Mouse (Mus musculus) brain, embryonic 14.5 days (tissue): ENCODE results near the gene Cnga2. TPM values are rescaled to one million over a fixed set of nuclear protein-coding genes. Genes with fewer than 3 reads are reported as not detected.
"Not testable (repeated sequence)": the region's sequence is repeated elsewhere in the genome, so short reads cannot be mapped to it uniquely, and the experiment has no call there.

ENCODE experiments used
- DNase-seq: peaks from one replicate; pipeline ENCODE4 v3.0.0-alpha.2; 2011; ENCODE audit warnings: low read depth
- CTCF ChIP-seq: fragments of 200-500 bp; IDR thresholded peaks from 2 replicates; pipeline ENCODE4 v1.5.1; 2012; ENCODE audit warnings: inconsistent platforms, mild to moderate bottlenecking, moderate library complexity, borderline replicate concordance; ENCODE audit not compliant: insufficient read depth, insufficient read length; ENCODE audit errors: extremely low read depth
- POLR2A ChIP-seq: fragments of 200-500 bp; IDR thresholded peaks from 2 replicates; pipeline ENCODE4 v1.6.1; 2012; ENCODE audit warnings: mild to moderate bottlenecking, inconsistent platforms, borderline replicate concordance; ENCODE audit not compliant: poor library complexity, insufficient read depth, insufficient read length, severe bottlenecking; ENCODE audit errors: extremely low read depth
- polyA plus RNA-seq: library from polyadenylated mRNA; depleted of rRNA; stranded (reverse); fragments of >200 nt; gene quantifications from 2 replicates; pipeline ENCODE4 v1.2.3, GENCODE M21; 2012; rRNA removed

The Cnga2 gene
- 0.19 and 0.33 TPM in 2 replicates for polyA plus RNA-seq

DNA sequence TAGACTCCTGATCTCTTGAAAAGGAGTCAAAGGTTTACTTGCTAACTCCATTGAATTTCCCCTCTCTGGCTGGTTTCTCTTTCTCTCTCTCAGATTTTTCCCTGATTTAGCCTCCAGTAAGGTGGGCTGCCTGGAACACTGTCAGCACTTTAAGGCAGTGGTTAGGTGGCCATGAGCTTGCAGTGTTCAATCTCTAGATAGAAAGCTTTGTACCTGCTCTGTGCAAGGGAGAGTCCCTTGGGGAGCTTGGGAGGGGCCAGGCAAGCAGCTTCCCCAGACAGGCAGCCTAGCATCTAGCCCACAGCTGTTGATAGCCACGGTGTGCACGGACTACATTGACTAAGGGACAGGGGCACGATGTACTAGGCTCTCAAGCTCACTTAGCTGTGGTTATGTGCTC, at the start of gene Cnga2:
Cnga2 (plus strand) TSS at position 301 of the 400 bp plus-strand sequence.
- TF ChIP-seq CTCF: no peak
- TF ChIP-seq POLR2A: no peak
- no peak for DNase-seq

- DNase-seq: peak; percentile 45
- TF ChIP-seq CTCF (peak; percentile 62; the same call in 1 of the 2 replicates), POLR2A (no peak)
These were observed 45.0 kb upstream of the Cnga2 start for GRCm38 (mm10) chrX:71946631-71947030.

- no peak for DNase-seq
- TF ChIP-seq CTCF: no peak
- TF ChIP-seq POLR2A: no peak
These were observed 33.3 kb upstream of the Cnga2 start for GRCm38 (mm10) chrX:71958366-71958765.

DNA sequence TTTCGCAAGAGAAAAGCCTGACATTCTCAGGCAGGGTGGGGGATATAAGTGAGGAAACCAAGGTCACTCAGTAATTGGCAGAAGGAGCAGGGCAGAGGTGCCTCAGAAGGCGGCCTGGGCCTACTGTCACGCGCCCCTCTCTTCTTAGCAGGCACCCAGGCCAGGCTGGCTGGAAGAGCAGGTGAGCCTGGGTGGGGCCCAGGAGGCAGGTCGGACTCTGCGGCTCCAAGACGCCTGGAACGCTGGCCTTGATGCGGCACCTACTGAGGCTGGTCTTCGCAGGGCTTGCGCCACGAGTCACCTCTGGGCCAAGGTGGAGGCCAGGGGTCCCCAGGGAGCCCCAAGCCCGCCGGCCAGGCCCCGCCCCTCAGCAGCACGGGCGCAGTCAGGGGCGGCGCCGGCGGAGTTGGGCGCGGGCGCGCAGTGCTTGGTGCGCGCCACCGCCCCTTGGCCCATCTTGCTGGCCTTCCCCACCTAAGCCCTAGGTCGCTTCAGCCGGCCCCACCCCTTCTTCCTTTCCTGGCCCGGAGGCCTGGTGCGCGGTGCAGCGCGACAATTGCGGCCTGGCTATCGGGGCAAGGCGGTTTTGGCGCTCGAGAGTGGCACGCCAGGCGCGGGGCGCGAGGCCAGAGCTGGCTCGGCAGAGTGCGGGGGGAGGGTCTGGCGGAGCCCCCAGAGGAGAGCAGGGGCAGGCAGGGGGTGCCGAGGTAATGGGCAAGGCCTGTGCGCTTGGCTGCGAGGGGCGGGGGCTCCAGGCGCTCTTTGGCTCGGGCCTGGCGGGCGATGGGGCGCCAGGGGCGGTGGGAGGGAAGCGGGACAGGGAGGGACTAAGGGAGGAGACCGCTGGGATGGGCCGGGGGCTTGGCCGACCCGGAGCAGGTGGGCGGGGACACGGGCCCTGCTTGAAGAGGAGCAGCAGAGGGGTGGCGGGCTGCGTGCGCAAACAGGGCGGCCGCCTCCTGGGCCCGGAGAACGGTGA, 29.3 kb upstream of the Cnga2 start, which contains the start of gene Prrg3:
Prrg3 (plus strand) TSS at position 552 of the 979 bp plus-strand sequence.
- DNase-seq: peak; percentile 85
- TF ChIP-seq POLR2A (no peak), CTCF (no peak)

DNA sequence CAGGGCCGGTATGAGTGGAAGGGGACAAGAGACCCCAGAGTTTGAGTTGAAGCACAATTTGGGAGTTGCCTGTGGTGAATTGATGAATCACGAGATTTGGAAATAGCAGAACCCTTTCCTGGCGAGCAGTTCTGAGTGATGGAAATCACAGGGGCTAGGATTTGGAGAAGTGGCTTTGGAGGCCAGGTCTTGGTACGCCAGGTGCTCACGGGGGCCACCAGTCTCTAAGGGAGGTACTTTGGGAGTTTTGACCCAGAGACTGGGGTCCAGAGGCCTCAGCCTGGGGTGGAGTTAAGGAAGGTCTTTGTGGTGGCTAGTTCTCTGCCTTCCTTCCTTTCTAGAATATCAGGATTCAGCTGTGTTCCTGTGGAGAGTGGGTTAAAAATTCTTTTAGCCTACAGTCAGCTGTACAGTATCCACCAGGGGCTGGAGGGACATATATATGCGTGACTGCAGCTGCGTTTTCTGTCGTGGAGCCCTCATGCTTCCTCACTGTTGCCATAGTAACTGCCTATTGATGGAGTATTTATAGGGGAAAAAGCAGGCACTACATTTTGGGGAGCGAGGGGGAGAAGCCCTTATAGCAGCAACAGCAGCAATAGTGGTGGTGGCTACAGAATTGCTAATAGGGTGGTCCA, 28.3 kb upstream of the Cnga2 start:
- no peak for TF ChIP-seq CTCF
- no peak for TF ChIP-seq POLR2A
- peak; percentile 43 for DNase-seq

- TF ChIP-seq CTCF: no peak
These were observed 23.4 kb upstream of the Cnga2 start for GRCm38 (mm10) chrX:71968216-71968615.

GRCm38 (mm10) chrX:71968816-71969215, 22.8 kb upstream of the Cnga2 start:
- TF ChIP-seq CTCF: no peak
- no peak for TF ChIP-seq POLR2A
- DNase-seq: no peak

More at GRCm38 (mm10) chrX:71968216-71968615, 23.4 kb upstream of the Cnga2 start:
- DNase-seq: no peak

- DNase-seq: peak; percentile 27
- TF ChIP-seq CTCF (no peak), POLR2A (no peak)
These were observed 20.3 kb upstream of the Cnga2 start for GRCm38 (mm10) chrX:71971325-71971724.

- no peak for DNase-seq
- TF ChIP-seq POLR2A (no peak), CTCF (no peak)
These were observed 19.0 kb upstream of the Cnga2 start, which contains the start of gene Fate1 for GRCm38 (mm10) chrX:71972686-71973085. TSS of gene Fate1 (plus strand) at chrX:71972986.

- not testable (repeated sequence) for DNase-seq
These were observed 14.0 kb upstream of the Cnga2 start for GRCm38 (mm10) chrX:71977681-71978080.

GRCm38 (mm10) chrX:71980443-71980842, 11.2 kb upstream of the Cnga2 start:
- TF ChIP-seq POLR2A: no peak
- no peak for TF ChIP-seq CTCF

More at GRCm38 (mm10) chrX:71980443-71980842, 11.2 kb upstream of the Cnga2 start:
- no peak for DNase-seq
